Mouse (Mus musculus) G1E (cell line): ENCODE data around the gene Arid5b.

Experiments used
- CTCF ChIP-seq: IDR thresholded peaks from 2 replicates; pipeline ENCODE4 v1.5.1; 2012; ENCODE audit warnings: low read depth, low read length, inconsistent platforms, mixed read lengths
- GATA1 ChIP-seq: IDR thresholded peaks from 2 replicates; pipeline ENCODE4 v1.6.1; 2012; ENCODE audit warnings: borderline replicate concordance, low read length, inconsistent platforms, mixed read lengths

DNA sequence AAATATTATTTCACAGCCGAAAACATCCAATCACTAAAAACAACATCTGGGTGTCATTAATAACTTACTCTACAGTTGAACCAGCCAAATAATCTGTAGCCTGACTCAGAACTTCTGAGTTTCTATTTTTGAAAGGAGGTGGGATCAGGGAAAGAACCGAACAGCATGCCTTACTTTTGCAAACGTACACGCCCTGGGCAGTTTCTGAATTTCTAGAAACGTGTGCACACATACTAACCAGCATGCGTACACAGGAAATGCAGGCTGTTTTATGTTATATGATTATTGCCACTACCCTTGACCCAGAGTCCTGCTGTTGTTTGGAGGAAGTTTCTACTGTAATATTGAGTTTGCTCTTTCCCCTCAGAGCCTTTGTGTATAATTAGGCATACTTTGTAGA lies 109.9 kb downstream of the Arid5b start:
- TF ChIP-seq GATA1 = no peak
- no peak for TF ChIP-seq CTCF
